Mouse (Mus musculus) MEL (cell line): Measurements from ENCODE around the gene Racgap1. TPM values are rescaled to one million over a fixed set of nuclear protein-coding genes. Genes with fewer than 3 reads are reported as not detected.

Source experiments
- DNase-seq: peaks from one replicate; pipeline ENCODE4 v3.0.0; 2011; ENCODE audit warnings: low read depth, low spot score
- H3K27ac ChIP-seq: 2 replicates; pipeline ENCODE4 v1.5.1; 2012; ENCODE audit warnings: low read depth, mild to moderate bottlenecking, control low read depth, low read length, moderate library complexity; ENCODE audit not compliant: control insufficient read depth
- H3K27me3 ChIP-seq, 2 experiments: fragments of 150-350 bp in 1 of 2; sonication (generic) in 1 of 2; 2 replicates each; pipeline ENCODE4 v1.6.1; 2012; ENCODE audit warnings: low read length in 2 of 2, mild to moderate bottlenecking in 2 of 2, improper control_type of control experiment in 1 of 2, moderate library complexity in 1 of 2; ENCODE audit not compliant: insufficient read depth in 2 of 2, control insufficient read depth in 1 of 2
- H3K36me3 ChIP-seq, 2 experiments: 2 replicates each; pipeline ENCODE4 v1.6.1; 2012 to 2014; ENCODE audit warnings: low read length in 2 of 2, improper control_type of control experiment in 1 of 2, inconsistent platforms in 1 of 2, mild to moderate bottlenecking in 1 of 2; ENCODE audit not compliant: insufficient read depth in 2 of 2, control insufficient read depth in 1 of 2
- H3K4me1 ChIP-seq, 2 experiments: fragments of 150-350 bp in 1 of 2; sonication (generic) in 1 of 2; 2 replicates each; pipeline ENCODE4 v1.6.1; 2012; ENCODE audit warnings: low read length in 2 of 2, improper control_type of control experiment in 1 of 2, mild to moderate bottlenecking in 1 of 2; ENCODE audit not compliant: insufficient read depth in 2 of 2, control insufficient read depth in 1 of 2
- H3K4me3 ChIP-seq, 2 experiments: fragments of 150-350 bp in 1 of 2; sonication (generic) in 1 of 2; 2 replicates each; pipeline ENCODE4 v1.5.1; 2012; ENCODE audit warnings: low read depth in 2 of 2, low read length in 2 of 2, mild to moderate bottlenecking in 2 of 2, moderate library complexity in 2 of 2, control low read depth in 1 of 2, improper control_type of control experiment in 1 of 2; ENCODE audit not compliant: control insufficient read depth in 1 of 2, insufficient read depth in 1 of 2
- H3K79me2 ChIP-seq: 2 replicates; pipeline ENCODE4 v1.6.1; 2012; ENCODE audit warnings: mild to moderate bottlenecking, low read length, moderate library complexity; ENCODE audit not compliant: control insufficient read depth, poor library complexity, insufficient read depth
- H3K9ac ChIP-seq: 2 replicates; pipeline ENCODE4 v1.6.1; 2012; ENCODE audit warnings: low read depth, mild to moderate bottlenecking, control low read depth, low read length, moderate library complexity; ENCODE audit not compliant: control insufficient read depth, poor library complexity, severe bottlenecking
- H3K9me3 ChIP-seq: fragments of 150-350 bp; sonication (generic); replicated peaks from 2 replicates; pipeline ENCODE4 v1.6.1; 2012; ENCODE audit warnings: mild to moderate bottlenecking, low read length, improper control_type of control experiment, moderate library complexity; ENCODE audit not compliant: insufficient read depth
- CHD1 ChIP-seq: IDR thresholded peaks from 2 replicates; pipeline ENCODE4 v1.6.1; 2012; ENCODE audit warnings: low read depth, mild to moderate bottlenecking, inconsistent platforms, low read length, improper control_type of control experiment
- EP300 ChIP-seq, 2 experiments: IDR thresholded peaks; 2 replicates each; pipeline ENCODE4 v1.6.1; 2011; ENCODE audit warnings: improper control_type of control experiment in 2 of 2, low read length in 2 of 2, low read depth in 1 of 2, mild to moderate bottlenecking in 1 of 2
- ETS1 ChIP-seq: IDR thresholded peaks from 2 replicates; pipeline ENCODE4 v1.6.1; 2012; ENCODE audit warnings: low read depth, mild to moderate bottlenecking, inconsistent platforms, low read length, improper control_type of control experiment, moderate library complexity
- GABPA ChIP-seq: IDR thresholded peaks from 2 replicates; pipeline ENCODE4 v1.6.1; 2012; ENCODE audit warnings: low read depth, mild to moderate bottlenecking, inconsistent platforms, low read length, improper control_type of control experiment, moderate library complexity
- HCFC1 ChIP-seq: IDR thresholded peaks from 2 replicates; pipeline ENCODE4 v1.6.1; 2012; ENCODE audit warnings: low read depth, mild to moderate bottlenecking, inconsistent platforms, low read length, improper control_type of control experiment, moderate library complexity
- JUND ChIP-seq: IDR thresholded peaks from 2 replicates; pipeline ENCODE4 v1.6.1; 2011; ENCODE audit warnings: low read depth, mild to moderate bottlenecking, improper control_type of control experiment, low read length
- KAT2A ChIP-seq: conservative IDR thresholded peaks from 2 replicates; pipeline ENCODE4 v1.6.1; 2012; ENCODE audit warnings: low read depth, low read length, improper control_type of control experiment, inconsistent platforms
- MAFK ChIP-seq: IDR thresholded peaks from 2 replicates; pipeline ENCODE4 v1.6.1; 2011; ENCODE audit warnings: low read depth, mild to moderate bottlenecking, low read length, improper control_type of control experiment, borderline replicate concordance
- MXI1 ChIP-seq: IDR thresholded peaks from 2 replicates; pipeline ENCODE4 v1.6.1; 2011; ENCODE audit warnings: mild to moderate bottlenecking, low read depth, low read length, improper control_type of control experiment
- MYB ChIP-seq: IDR thresholded peaks from 2 replicates; pipeline ENCODE4 v1.6.1; 2011; ENCODE audit warnings: mild to moderate bottlenecking, low read depth, low read length, improper control_type of control experiment
- RCOR1 ChIP-seq: IDR thresholded peaks from 2 replicates; pipeline ENCODE4 v1.6.1; 2012; ENCODE audit warnings: low read depth, mild to moderate bottlenecking, inconsistent platforms, low read length, improper control_type of control experiment
- SMC3 ChIP-seq: IDR thresholded peaks from 2 replicates; pipeline ENCODE4 v1.6.1; 2011; ENCODE audit warnings: low read depth, low read length, improper control_type of control experiment
- TAL1 ChIP-seq: IDR thresholded peaks from 2 replicates; pipeline ENCODE4 v1.6.1; 2012; ENCODE audit warnings: mild to moderate bottlenecking, inconsistent platforms, low read length, moderate library complexity, mixed read lengths
- TBP ChIP-seq: IDR thresholded peaks from 2 replicates; pipeline ENCODE4 v1.8.0; 2011; ENCODE audit warnings: low read depth, low read length, improper control_type of control experiment
- TCF12 ChIP-seq: IDR thresholded peaks from 2 replicates; pipeline ENCODE4 v1.6.1; 2014; ENCODE audit warnings: low read depth, mild to moderate bottlenecking, inconsistent platforms, low read length, improper control_type of control experiment, moderate library complexity
- USF1 ChIP-seq: IDR thresholded peaks from 2 replicates; pipeline ENCODE4 v1.6.1; 2014; ENCODE audit warnings: low read depth, mild to moderate bottlenecking, inconsistent platforms, low read length, improper control_type of control experiment, moderate library complexity
- USF2 ChIP-seq, 2 experiments: IDR thresholded peaks; 2 replicates each; pipeline ENCODE4 v1.6.1; 2011 to 2012; ENCODE audit warnings: improper control_type of control experiment in 2 of 2, low read length in 2 of 2, borderline replicate concordance in 1 of 2, inconsistent platforms in 1 of 2, low read depth in 1 of 2, mild to moderate bottlenecking in 1 of 2; ENCODE audit not compliant: insufficient read depth in 1 of 2
- ZKSCAN1 ChIP-seq: IDR thresholded peaks from 2 replicates; pipeline ENCODE4 v1.6.1; 2012; ENCODE audit warnings: low read depth, mild to moderate bottlenecking, inconsistent platforms, low read length, improper control_type of control experiment, moderate library complexity
- ZNF384 ChIP-seq: IDR thresholded peaks from 2 replicates; pipeline ENCODE4 v1.6.1; 2012; ENCODE audit warnings: low read depth, mild to moderate bottlenecking, inconsistent platforms, low read length, improper control_type of control experiment
- polyA plus RNA-seq, 2 experiments: library from polyadenylated mRNA; stranded (reverse) in 1 of 2; unstranded in 1 of 2; fragments of >175 nt in 1 of 2; fragments of >200 nt in 1 of 2; gene quantifications; 2 replicates each; pipeline versions ENCODE4 v1.2.1 to v1.2.4; 2012; ENCODE audit warnings: low replicate concordance in 2 of 2, low read depth in 1 of 2; ENCODE audit not compliant: insufficient read length in 2 of 2, insufficient read depth in 1 of 2, missing spikeins in 1 of 2
- total RNA-seq: library from RNA; depleted of rRNA; stranded (reverse); fragments of 300-350 nt; gene quantifications from 2 replicates; pipeline ENCODE4 v1.2.3, GENCODE M21; 2012

Racgap1 gene
- total and polyA plus RNA-seq, 3 experiments: 126 to 367 (median 149) TPM

GRCm38 (mm10) chr15:99584407-99585202, 66.9 kb downstream of the Racgap1 start:
- Histone ChIP-seq H3K36me3 (no peaks in the 10 kb centered on the region), H3K27me3 (peaks cover 9 to 16% of the 10 kb centered on the region in 2 experiments), H3K4me3 (no peak overlapping the region), H3K79me2 (no peaks in the 10 kb centered on the region), H3K27ac (no peak overlapping the region), H3K9me3 (no peaks in the 10 kb centered on the region), H3K4me1 (no peaks in the 10 kb centered on the region), H3K9ac (no peak overlapping the region)
- no peak for TF ChIP-seq RCOR1
- TF ChIP-seq GABPA: no peak
- no peak for TF ChIP-seq USF2 (IDR thresholded peaks at IDR 0.05; ENCODE audit: borderline replicate concordance in 1 of 2, insufficient read depth in 1 of 2, low read depth in 1 of 2, low read length in 2 of 2)
- no peak for TF ChIP-seq EP300 (IDR thresholded peaks at IDR 0.05; ENCODE audit: low read depth in 1 of 2, low read length in 2 of 2)
- TF ChIP-seq ETS1: no peak
- TF ChIP-seq KAT2A: no peak
- TF ChIP-seq JUND: no peak
- TF ChIP-seq MYB: no peak
- no peak for TF ChIP-seq MXI1
- TF ChIP-seq CHD1: no peak
- TF ChIP-seq ZKSCAN1: no peak
- no peak for TF ChIP-seq MAFK
- no peak for TF ChIP-seq TBP
- TF ChIP-seq HCFC1: no peak
- TF ChIP-seq TAL1: no peak
- TF ChIP-seq USF1: no peak
- no peak for TF ChIP-seq SMC3
- no peak for DNase-seq

DNA sequence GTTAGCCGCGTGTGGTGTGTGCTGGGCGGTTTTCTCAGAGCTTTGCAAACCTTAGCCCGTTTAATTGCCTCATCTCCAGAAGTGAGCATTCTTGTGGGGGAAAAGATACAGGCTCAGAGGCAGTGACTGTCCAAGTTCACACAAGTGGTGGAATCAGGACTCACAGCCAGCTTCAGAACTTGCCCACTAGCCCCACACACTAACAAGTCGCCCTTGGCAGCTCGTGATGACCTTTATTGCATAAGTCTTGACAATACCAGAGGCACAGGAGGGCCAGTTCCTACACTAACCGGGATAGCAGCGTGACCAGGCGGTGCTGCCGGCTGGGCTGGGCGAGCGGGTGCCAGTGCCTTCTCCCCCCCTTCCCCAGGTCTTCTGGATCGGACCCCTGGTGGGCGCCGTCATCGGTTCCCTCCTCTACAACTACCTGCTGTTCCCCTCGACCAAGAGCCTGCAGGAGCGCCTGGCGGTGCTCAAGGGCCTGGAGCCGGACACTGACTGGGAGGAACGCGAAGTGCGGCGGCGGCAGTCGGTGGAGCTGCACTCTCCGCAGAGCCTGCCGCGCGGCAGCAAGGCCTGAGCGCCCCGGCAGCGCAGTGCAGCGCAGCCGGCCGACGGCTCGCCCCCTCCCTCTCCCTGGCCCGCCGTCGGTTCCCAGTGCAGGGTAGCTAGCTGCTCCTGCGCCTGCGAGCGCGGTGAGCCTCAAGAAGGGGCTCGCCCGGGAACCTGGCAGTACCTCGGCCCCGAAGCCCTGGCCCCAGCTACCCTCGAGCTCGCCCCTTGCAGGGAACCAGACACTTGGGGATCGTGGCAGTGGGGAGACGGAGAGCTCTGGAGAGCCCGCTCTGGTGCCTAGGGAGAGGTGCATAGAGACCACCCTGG, 67.8 kb downstream of the Racgap1 start:
- Histone ChIP-seq H3K36me3 (no peaks in the 10 kb centered on the region), H3K79me2 (no peaks in the 10 kb centered on the region), H3K4me1 (no peaks in the 10 kb centered on the region), H3K9ac (no peak overlapping the region), H3K9me3 (no peaks in the 10 kb centered on the region), H3K27me3 (peaks cover 10 to 17% of the 10 kb centered on the region in 2 experiments), H3K27ac (no peak overlapping the region), H3K4me3 (no peak overlapping the region)
- DNase-seq: no peak
- TF ChIP-seq ZNF384 (no peak), TCF12 (no peak)
